Mouse (Mus musculus) layer of hippocampus, adult 2 months (tissue): ENCODE results near the gene Cacna2d1. TPM values are rescaled to one million over a fixed set of nuclear protein-coding genes. Genes with fewer than 3 reads are reported as not detected.
A peak's percentile ranks its signal among the peaks of the same experiment; 100 is the strongest.

ENCODE experiments used
- DNase-seq, 2 experiments: peaks; one replicate each; pipeline ENCODE4 v3.0.0; 2022; ENCODE audit warnings: low spot score in 2 of 2
- H3K27ac ChIP-seq: fragments of 200-600 bp; 2 replicates; pipeline ENCODE4 v1.8.1; 2022
- H3K4me3 ChIP-seq: fragments of 200-600 bp; 2 replicates; pipeline ENCODE4 v1.8.1; 2022; ENCODE audit warnings: mild to moderate bottlenecking
- CTCF ChIP-seq: fragments of 200-600 bp; conservative IDR thresholded peaks from 2 replicates; pipeline ENCODE4 v1.8.1; 2022; ENCODE audit warnings: antibody characterized with exemption, mild to moderate bottlenecking, moderate library complexity
- total RNA-seq, 2 experiments: library from RNA; stranded (reverse); gene quantifications; 2 replicates each; pipeline ENCODE4 v1.2.3; 2021

The Cacna2d1 gene
- total RNA-seq, 2 experiments from 2014 or later, result 164 to 168 TPM

DNA sequence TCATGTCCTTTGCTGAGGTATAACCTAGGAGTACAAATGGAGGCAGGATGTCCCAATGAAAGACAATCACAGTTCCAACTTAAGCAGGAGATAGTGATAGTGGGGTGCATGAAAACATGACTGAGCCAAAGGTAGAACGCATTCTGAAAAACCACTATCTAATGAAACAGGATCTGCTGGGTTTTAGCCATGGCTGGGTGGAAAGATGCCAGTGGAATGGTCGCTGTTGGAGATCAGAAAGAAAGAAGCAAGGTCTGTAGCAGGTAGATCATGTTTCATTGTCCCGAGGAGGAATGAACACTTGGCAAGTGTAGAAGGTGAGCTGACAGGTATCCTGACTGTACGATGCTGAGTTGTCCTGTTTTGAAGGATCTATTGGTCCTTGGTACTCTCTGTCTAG, 7.6 kb downstream of the Cacna2d1 start:
- no peak for DNase-seq
- H3K4me3 ChIP-seq, result no peak overlapping the region
- H3K27ac ChIP-seq, result no peak overlapping the region
- no peak for TF ChIP-seq CTCF

DNA sequence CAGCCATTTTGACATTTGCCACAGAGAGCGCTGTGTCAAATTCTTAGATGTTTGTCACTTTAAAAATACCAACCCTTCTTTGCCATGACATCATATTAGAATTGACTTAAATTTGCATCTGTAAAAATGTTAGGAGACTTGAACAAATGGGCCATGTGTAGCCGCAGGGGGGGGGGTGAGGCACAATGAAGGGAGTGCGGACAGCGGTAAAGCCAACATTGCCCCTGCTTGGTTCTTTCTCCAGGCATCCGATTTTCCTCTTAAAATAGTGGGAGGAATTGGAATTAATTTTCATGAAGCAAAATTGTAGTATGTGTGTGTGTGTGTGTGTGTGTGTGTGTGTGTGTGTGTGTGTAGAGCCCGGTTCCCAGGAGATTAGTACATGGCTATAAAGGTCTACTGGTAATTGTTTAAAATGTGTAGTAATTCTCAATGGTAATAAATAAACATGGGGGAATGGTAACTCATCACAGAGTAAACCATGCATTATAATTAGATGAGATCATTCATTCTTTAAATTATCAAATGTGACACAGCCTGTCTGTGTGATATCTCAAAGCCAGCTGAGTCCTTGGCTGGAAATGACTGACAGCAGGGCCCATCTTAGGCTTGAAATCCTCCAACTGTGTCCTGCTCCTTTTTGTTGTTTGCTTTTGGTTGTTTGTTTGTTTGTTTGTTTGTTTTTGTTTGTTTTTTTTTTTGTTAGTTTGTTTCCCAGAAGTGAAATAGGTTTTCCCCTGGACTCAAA, 14.0 kb downstream of the Cacna2d1 start:
- no peak for DNase-seq
- no peak overlapping the region for H3K4me3 ChIP-seq
- TF ChIP-seq CTCF, result no peak
- no peak overlapping the region for H3K27ac ChIP-seq

DNA sequence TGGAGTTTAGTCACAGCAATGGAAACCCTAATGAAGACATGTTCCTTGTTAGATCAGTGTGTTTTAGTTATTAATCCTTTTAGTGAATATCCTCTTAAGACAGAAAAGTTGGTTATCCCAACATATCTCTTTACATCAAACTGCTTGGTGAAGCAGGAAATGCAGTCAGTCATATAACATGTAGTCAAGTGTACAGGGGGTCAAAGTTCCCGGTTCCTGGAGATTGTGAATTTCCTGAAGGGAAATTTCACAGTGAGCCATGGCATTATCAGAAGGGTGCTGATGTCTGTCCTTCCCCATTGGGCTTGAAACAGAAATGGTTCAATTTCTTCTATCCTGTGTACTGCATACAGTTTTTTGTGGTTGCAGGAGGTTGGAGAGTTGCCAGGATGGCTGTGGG, 25.3 kb downstream of the Cacna2d1 start:
- H3K27ac ChIP-seq, result no peak overlapping the region
- no peak for DNase-seq
- no peak for TF ChIP-seq CTCF
- H3K4me3 ChIP-seq, result no peak overlapping the region

DNA sequence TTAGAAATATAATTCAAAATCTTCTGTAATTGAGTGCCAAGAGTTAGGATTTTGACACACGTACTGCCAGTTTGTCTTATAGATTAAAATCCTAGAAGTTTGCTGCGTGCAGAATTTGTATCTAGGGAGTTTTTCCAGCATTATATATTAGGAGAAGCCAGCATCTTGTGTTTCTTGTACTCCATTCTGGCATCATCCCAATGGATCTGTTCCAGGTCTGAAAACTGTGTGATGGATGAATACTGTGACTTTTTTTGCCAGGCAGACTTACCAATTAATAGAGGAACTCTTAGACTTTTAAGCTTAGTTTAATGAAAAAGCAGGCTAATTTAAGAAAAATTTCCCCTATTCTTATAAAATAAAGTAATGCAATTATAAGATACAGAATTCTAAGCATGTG, 27.4 kb downstream of the Cacna2d1 start:
- no peak overlapping the region for H3K27ac ChIP-seq
- TF ChIP-seq CTCF, result no peak
- no peak overlapping the region for H3K4me3 ChIP-seq
- peak in 1 of 2 experiments; percentile 31 for DNase-seq

DNA sequence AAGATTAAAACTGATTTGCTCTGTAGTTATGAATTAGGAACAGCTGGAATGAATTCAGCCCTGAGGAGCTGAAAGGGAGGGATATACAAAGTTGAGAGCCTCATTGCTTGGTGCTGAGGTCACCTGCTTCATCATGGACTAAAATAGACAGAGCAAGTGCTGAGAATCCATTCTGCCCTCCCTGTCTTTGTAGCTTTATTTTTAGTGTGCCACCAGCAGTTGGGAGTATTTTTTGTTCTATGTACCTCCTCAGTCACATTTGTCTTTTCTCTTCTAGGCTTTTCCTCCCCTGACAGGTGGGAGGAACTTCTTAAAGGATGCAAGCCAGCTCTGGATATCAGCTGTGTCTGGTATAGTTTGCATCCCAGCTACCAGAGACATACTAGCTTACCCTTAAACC, 32.4 kb downstream of the Cacna2d1 start:
- no peak for TF ChIP-seq CTCF

DNA sequence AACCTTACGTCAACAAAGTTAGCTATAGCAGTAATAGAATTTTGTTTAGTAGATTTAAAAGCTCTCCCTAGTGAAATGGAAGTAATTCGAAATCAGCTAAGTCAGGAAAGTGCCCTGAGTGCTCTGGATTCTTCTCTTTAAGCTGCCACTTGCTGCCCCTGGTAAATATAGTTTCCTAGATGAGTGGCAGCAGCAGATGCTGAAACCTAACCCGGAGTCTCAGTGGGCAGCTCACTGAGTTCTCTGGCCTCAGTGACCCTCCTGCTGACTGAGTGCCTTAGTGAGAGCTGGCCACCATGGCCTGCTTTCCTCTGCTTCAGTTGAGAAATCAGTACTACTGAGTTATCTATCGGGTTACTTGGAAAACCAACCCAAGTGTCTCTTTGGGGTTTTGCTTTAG, 37.3 kb downstream of the Cacna2d1 start:
- no peak overlapping the region for H3K4me3 ChIP-seq
- TF ChIP-seq CTCF, result no peak
- DNase-seq, result no peak
- no peak overlapping the region for H3K27ac ChIP-seq

More for the DNA sequence above, 32.4 kb downstream of the Cacna2d1 start:
- no peak overlapping the region for H3K4me3 ChIP-seq
- DNase-seq, result no peak
- H3K27ac ChIP-seq, result no peak overlapping the region

DNA sequence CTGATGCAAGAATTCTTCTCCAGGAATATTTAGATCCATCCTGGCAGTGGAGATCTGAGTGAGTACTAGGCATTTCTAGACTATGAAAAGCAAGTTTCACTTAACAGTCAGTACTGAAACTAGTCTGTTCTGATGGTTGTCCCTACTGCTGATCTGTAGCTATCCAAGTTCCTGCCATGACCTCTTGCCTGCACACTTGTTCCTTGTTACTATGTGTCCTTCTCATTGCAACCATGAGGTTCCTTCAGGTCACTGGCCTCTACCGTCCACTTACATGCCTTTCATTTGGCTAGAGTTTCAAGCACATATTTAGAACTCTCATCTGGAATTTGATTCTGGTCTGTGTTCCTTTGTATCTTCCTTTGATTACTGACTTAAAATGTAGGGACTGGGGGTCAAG, 37.9 kb downstream of the Cacna2d1 start:
- no peak for DNase-seq
- TF ChIP-seq CTCF, result no peak
- Histone ChIP-seq H3K27ac (no peak overlapping the region), H3K4me3 (no peak overlapping the region)

DNA sequence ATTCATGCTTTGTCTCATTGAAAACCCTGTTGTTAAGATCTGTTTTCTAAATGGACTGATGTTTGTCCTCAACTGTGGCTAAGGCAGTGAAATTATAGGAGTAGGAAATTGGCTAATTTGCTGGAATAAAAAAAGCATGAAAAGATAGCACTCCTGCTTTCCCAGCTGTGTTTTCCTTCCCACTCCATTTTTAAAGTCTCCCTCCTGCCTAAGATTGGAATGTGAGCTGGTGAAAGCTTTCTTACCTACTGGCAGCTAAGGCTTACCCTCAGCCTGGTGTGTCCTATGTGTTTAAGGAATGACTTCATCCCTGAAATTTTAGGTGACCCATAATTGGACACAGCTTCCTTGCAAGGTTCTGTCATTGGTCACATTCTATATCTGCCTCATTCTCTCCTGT, 40.2 kb downstream of the Cacna2d1 start:
- H3K27ac ChIP-seq, result no peak overlapping the region
- TF ChIP-seq CTCF, result no peak
- H3K4me3 ChIP-seq, result no peak overlapping the region
- no peak for DNase-seq

DNA sequence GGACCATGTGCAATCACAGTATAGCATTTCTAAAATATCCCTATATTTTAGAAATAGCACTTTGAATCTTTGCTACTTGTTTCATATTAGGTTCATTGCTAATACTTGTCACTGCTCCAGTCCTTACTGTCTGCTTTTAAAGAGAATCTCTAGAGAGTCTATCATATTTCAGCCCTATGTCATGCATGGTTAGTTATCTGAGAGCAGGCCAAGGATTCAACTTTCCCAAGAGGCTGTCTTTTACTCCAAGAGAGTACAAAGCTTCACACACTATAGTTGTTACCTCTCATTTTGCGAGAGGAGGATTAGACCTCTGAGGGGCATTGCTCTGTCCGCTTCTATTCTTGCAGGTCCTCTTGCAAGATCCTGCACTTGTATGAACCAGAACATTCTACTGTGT, 44.7 kb downstream of the Cacna2d1 start:
- no peak for DNase-seq
- no peak for TF ChIP-seq CTCF
- H3K4me3 ChIP-seq, result no peak overlapping the region
- no peak overlapping the region for H3K27ac ChIP-seq

DNA sequence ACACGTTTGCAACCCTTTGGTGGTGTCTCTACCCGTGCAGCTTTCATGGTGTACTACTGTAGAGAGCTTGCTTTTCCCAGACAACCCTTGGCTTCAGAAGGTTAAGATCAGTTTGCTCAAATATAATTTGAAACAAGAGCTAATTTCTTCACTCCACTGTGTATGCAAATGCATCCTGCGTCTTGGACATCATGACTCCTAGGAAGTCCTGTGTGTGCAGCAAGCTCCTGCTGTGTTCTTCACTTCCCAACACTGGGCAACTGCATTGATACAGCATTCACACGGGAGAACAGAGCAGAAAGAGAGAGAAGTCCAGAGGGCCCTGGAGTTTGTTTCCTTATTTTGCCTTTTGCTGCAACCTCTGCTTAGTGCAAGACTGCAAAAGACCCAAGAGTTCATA, 48.1 kb downstream of the Cacna2d1 start:
- TF ChIP-seq CTCF, result no peak
- no peak overlapping the region for H3K27ac ChIP-seq
- DNase-seq, result no peak
- H3K4me3 ChIP-seq, result no peak overlapping the region

DNA sequence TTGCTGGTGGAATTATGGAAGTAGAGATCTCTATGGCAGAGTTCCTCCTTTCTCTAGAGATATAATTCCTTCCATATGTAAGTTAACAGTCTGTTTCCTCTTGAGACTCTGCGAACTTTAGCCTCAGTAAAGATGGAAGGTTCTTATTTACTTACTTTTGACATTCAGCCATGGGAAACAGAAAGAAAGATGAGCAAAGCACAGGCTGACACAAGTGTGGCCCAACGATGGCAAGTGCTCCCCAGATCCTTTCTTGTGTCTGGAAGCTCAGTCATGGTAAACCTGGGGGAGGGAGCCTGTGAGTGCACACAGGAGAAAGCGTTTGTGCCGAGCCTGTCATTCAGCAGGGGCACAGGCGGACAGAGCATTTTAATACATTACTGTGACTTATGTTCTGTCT, 48.9 kb downstream of the Cacna2d1 start:
- no peak for DNase-seq
- Histone ChIP-seq H3K4me3 (no peak overlapping the region), H3K27ac (no peak overlapping the region)
- TF ChIP-seq CTCF, result no peak

DNA sequence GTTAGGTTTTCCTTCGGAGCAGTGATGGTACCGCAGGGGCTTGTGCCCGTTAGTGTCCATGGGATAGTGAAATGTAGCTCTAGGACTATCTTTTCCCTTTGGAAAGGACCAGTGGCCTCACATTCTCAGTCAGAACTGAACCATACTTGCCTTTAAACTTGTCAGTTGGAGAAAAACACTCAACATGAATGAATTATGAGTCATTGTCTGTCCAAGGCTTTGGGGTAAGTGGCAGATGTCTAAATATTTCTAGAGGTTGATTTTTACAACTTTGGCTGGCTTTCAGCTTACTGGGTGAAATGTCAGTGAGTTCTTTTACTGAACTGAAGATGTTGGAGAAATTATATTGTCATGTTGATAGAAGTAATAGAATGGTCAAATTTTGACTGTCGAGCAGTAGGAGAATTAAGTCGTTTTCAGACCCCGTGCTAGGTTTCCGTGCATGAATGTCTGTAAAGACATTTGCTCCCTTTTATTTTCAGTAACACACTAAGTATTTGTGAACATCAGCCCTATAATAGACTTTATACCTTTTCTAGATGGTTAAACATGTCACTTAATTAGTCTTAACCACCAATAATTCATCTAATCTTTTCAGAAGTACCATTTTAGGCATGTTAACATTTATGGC, 50.9 kb downstream of the Cacna2d1 start:
- no peak for TF ChIP-seq CTCF
- no peak overlapping the region for H3K27ac ChIP-seq
- DNase-seq, result no peak

DNA sequence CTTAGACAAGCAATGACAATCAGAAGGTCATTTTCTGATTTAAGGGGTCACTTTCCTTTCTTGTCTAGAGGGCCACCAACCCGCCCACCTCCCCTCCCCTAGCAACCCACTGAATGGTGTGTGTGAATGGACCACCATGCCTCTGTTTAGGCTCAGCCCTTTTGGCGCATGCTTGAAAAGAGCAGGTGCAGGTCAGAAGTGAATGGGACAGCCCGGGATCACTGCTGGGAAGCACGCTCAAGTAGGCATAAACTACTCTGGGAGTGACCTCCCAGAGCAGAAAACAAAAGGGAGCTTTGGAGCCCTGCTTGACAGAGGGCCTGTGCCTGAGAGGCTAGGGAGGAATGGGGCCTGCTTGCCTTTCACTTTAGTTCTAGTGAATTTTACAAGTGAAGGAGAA, 51.4 kb downstream of the Cacna2d1 start:
- DNase-seq, result no peak
- TF ChIP-seq CTCF, result no peak
- Histone ChIP-seq H3K4me3 (no peak overlapping the region), H3K27ac (no peak overlapping the region)

More for the DNA sequence above, 50.9 kb downstream of the Cacna2d1 start:
- no peak overlapping the region for H3K4me3 ChIP-seq
